Mouse (Mus musculus) liver, adult 2 months (tissue): Measurements from ENCODE around the gene Mpp2. TPM values are rescaled to one million over a fixed set of nuclear protein-coding genes. Genes with fewer than 3 reads are reported as not detected.

Experiments used
- DNase-seq: peaks from one replicate; pipeline ENCODE4 v3.0.0-alpha.2; 2011; ENCODE audit warnings: low read depth, low spot score; ENCODE audit errors: extremely low read depth
- H3K27ac ChIP-seq: fragments of 200-500 bp; replicated peaks from 2 replicates; pipeline ENCODE4 v1.5.1; 2012; ENCODE audit warnings: low read depth, mild to moderate bottlenecking, control low read depth, inconsistent platforms, low read length; ENCODE audit not compliant: insufficient read depth
- H3K27me3 ChIP-seq: fragments of 200-500 bp; 2 replicates; pipeline ENCODE4 v1.6.1; 2012; ENCODE audit warnings: mild to moderate bottlenecking, moderate library complexity, low read length, inconsistent platforms; ENCODE audit not compliant: control insufficient read depth, insufficient read depth
- H3K36me3 ChIP-seq: fragments of 200-500 bp; 2 replicates; pipeline ENCODE4 v1.6.1; 2012; ENCODE audit warnings: low read length, inconsistent platforms; ENCODE audit not compliant: control insufficient read depth, insufficient read depth
- H3K4me1 ChIP-seq: fragments of 200-500 bp; 2 replicates; pipeline ENCODE4 v1.6.1; 2011; ENCODE audit warnings: low read length; ENCODE audit not compliant: control insufficient read depth, insufficient read depth
- H3K4me3 ChIP-seq: fragments of 200-500 bp; 2 replicates; pipeline ENCODE4 v1.5.1; 2011; ENCODE audit warnings: low read depth, mild to moderate bottlenecking, control low read depth, low read length, moderate library complexity; ENCODE audit not compliant: insufficient read depth
- H3K79me2 ChIP-seq: fragments of 200-500 bp; 2 replicates; pipeline ENCODE4 v1.6.1; 2012; ENCODE audit warnings: inconsistent platforms, mild to moderate bottlenecking, low read length, moderate library complexity; ENCODE audit not compliant: control insufficient read depth, insufficient read depth
- H3K9ac ChIP-seq: fragments of 200-500 bp; 2 replicates; pipeline ENCODE4 v1.6.1; 2012; ENCODE audit warnings: low read depth, mild to moderate bottlenecking, control low read depth, inconsistent platforms, low read length
- CTCF ChIP-seq: fragments of 200-500 bp; IDR thresholded peaks from 2 replicates; pipeline ENCODE4 v1.5.1; 2011; ENCODE audit warnings: low read depth, low read length, control low read depth
- POLR2A ChIP-seq: fragments of 200-500 bp; IDR thresholded peaks from 2 replicates; pipeline ENCODE4 v1.6.1; 2011; ENCODE audit warnings: low read length, control low read depth; ENCODE audit not compliant: insufficient read depth; ENCODE audit errors: extremely low read depth
- WGBS: fragments of 180-500 bp; shearing (Covaris S2); methylation state at CpG from one replicate; pipeline ENCODE4 v1.1.7; 2018; 5-methylcytosine and 5-hydroxymethylcytosine counted together
- polyA plus RNA-seq: library from polyadenylated mRNA; depleted of rRNA; stranded (reverse); fragments of >200 nt; gene quantifications from 2 replicates; pipeline ENCODE4 v1.2.3, GENCODE M21; 2012
- total RNA-seq: library from RNA; depleted of rRNA; stranded (reverse); fragments of >200 nt; gene quantifications from 2 replicates; pipeline ENCODE4 v1.2.3, GENCODE M21; 2014

Gene Mpp2
- total and polyA plus RNA-seq, 2 experiments, result under 0.01 to 0.20 TPM

GRCm38 (mm10) chr11:102039487-102040137, 48.7 kb downstream of the Mpp2 start:
- Histone ChIP-seq H3K4me1 (0 out of 2 replicates have a peak, but pooled peaks cover 4% of the 10 kb centered on the region), H3K4me3 (no peak overlapping the region), H3K36me3 (no peaks in the 10 kb centered on the region), H3K27me3 (no peaks in the 10 kb centered on the region), H3K79me2 (no peaks in the 10 kb centered on the region), H3K9ac (0 out of 2 replicates have a peak overlapping the region, but pooled peaks have one; percentile 33), H3K27ac (peak overlapping the region; percentile 62)
- TF ChIP-seq POLR2A (no peak), CTCF (no peak)
- peak; percentile 99 for DNase-seq
- WGBS, result 7% methylated on average over 13 of the region's 13 CpGs

DNA sequence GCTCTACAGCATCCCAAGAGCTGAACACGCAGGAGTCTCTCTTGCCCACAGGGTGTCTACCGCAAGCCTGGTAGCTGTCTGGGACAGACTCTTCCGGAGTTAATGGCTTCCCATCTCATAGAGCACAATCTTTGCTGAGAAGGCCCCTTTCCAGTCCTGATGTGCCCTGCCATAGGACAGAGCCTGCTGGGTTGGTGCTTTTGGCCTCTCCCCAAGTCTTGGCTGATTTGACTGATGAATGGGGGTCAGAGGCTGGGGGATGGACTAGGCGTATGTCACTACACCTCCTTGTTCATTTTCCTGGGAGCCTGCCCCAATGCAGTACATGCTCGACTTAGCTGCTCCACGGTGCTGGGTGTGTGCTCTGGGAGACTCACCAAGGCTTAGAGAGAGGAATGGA, 50.5 kb downstream of the Mpp2 start:
- Histone ChIP-seq H3K27me3 (no peaks in the 10 kb centered on the region), H3K9ac (no peak overlapping the region), H3K4me3 (no peak overlapping the region), H3K79me2 (no peaks in the 10 kb centered on the region), H3K36me3 (no peaks in the 10 kb centered on the region), H3K27ac (no peak overlapping the region), H3K4me1 (0 out of 2 replicates have a peak, but pooled peaks cover 4% of the 10 kb centered on the region)
- no peak for DNase-seq
- TF ChIP-seq POLR2A (no peak), CTCF (no peak)
- whole genome bisulfite sequencing, result 94% methylated on average over 6 of the region's 6 CpGs

DNA sequence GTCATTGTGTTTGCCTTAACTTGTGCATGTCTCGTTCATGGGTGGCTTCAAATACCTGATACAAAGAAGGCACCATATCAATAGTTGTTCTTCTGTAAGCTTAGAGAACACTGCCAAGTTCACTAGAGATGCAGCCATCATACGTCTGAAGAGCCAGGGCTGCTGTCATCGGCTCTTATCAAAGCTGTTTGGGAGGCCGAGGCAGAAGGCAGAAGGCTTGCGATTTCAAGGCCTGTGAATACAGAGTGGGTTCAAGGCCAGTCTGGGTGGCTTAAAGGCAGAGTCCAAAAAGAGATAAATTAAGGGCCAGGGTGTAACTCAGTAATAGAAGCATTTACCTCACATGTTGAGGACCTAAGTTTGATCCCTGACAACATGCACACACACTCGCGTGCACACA, 52.0 kb downstream of the Mpp2 start:
- H3K36me3 ChIP-seq, result no peaks in the 10 kb centered on the region
- 62% methylated on average over 7 of the region's 7 CpGs for WGBS
- H3K79me2 ChIP-seq, result no peaks in the 10 kb centered on the region
- no peak for DNase-seq
- no peak overlapping the region for H3K4me3 ChIP-seq
- H3K9ac ChIP-seq, result no peak overlapping the region
- H3K27ac ChIP-seq, result no peak overlapping the region
- H3K4me1 ChIP-seq, result 0 out of 2 replicates have a peak, but pooled peaks cover 4% of the 10 kb centered on the region
- no peaks in the 10 kb centered on the region for H3K27me3 ChIP-seq
- TF ChIP-seq POLR2A, result no peak
- no peak for TF ChIP-seq CTCF

GRCm38 (mm10) chr11:102035456-102035960, 52.8 kb downstream of the Mpp2 start:
- Histone ChIP-seq H3K27me3 (no peaks in the 10 kb centered on the region), H3K36me3 (no peaks in the 10 kb centered on the region), H3K9ac (no peak overlapping the region), H3K4me3 (no peak overlapping the region), H3K79me2 (no peaks in the 10 kb centered on the region), H3K4me1 (0 out of 2 replicates have a peak, but pooled peaks cover 4% of the 10 kb centered on the region), H3K27ac (no peak overlapping the region)
- TF ChIP-seq POLR2A (no peak), CTCF (no peak)
- DNase-seq, result no peak
- WGBS, result 89% methylated on average over 5 of the region's 5 CpGs

- H3K9ac ChIP-seq, result no peak overlapping the region
- DNase-seq, result no peak
- no peak for TF ChIP-seq CTCF
- WGBS, result 61% methylated on average over 8 of the region's 8 CpGs
- no peak overlapping the region for H3K4me3 ChIP-seq
- H3K4me1 ChIP-seq, result 0 out of 2 replicates have a peak, but pooled peaks cover 4% of the 10 kb centered on the region
- no peaks in the 10 kb centered on the region for H3K36me3 ChIP-seq
- H3K79me2 ChIP-seq, result no peaks in the 10 kb centered on the region
- no peaks in the 10 kb centered on the region for H3K27me3 ChIP-seq
- no peak overlapping the region for H3K27ac ChIP-seq
Measured at GRCm38 (mm10) chr11:102034887-102035286, 53.4 kb downstream of the Mpp2 start.

- Histone ChIP-seq H3K4me1 (0 out of 2 replicates have a peak, but pooled peaks cover 2% of the 10 kb centered on the region), H3K36me3 (no peaks in the 10 kb centered on the region), H3K79me2 (no peaks in the 10 kb centered on the region), H3K27me3 (no peaks in the 10 kb centered on the region), H3K4me3 (no peak overlapping the region), H3K9ac (no peak overlapping the region), H3K27ac (no peak overlapping the region)
- TF ChIP-seq POLR2A (no peak), CTCF (no peak)
- DNase-seq, result no peak
- WGBS, result 89% methylated on average over 12 of the region's 12 CpGs
Measured at GRCm38 (mm10) chr11:102033055-102033591, 55.2 kb downstream of the Mpp2 start.
